Mouse (Mus musculus) kidney, postnatal 10 days (tissue): ENCODE results near the gene Bmf.
A peak's percentile ranks its signal among the peaks of the same experiment; 100 is the strongest.

ENCODE experiments used
- DNase-seq: peaks from one replicate; pipeline ENCODE4 v3.0.0; 2021; ENCODE audit warnings: mixed read lengths

Bmf gene

GRCm38 (mm10) chr2:118549507-118550473, at the start of gene Bmf:
TSS of gene Bmf (minus strand) at chr2:118549687.
- peak; percentile 100 for DNase-seq

GRCm38 (mm10) chr2:118599087-118599486, 49.6 kb upstream of the Bmf start:
- no peak for DNase-seq

DNA sequence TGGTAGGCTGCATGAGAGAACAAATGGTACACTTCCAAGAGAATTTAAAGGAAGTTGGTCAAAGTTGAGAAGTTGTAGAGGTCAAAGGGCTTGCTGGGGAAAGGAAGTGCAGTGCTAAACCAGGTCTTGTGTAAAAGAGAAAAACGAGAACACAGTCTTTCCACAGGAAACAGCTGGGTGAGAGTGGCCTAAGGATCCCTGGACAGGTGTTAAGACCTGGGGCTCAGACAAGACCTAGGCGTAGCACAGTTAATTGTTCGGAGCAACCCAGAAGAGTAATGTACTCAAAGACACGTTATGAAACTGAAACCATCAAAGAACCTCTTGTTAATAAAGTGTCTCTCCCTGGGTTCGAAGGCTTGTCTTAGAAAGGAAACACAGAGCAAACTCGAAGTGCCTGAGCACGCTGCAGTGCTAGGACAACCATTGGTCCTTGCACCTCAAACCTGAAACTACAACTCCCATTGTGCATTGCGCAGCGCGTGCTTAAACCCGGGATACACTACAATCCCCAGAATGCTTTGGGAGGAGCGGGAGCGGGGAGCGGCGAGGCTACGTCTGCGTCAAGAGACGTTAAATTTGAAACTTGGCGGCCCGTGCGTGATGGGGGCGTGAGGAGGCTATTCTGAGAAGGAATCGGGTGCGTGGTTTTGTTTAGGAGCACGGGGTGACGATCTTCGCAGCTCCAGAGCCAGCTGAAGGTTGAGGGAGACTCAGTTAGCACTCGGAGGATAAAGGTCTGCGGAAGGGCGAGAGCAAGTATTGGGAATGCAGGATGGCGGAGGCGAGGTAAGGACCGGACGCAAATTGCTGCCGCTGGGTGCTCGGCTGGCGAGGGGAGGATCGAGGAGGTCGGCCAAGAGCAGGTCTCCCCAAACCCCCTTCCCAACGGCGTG, 48.4 kb upstream of the Bmf start, which contains the start of gene Bub1b:
TSS of gene Bub1b (plus strand) at position 539 of the 896 bp plus-strand sequence.
- DNase-seq, result peak; percentile 94

GRCm38 (mm10) chr2:118591083-118591482, 41.6 kb upstream of the Bmf start:
- no peak for DNase-seq

- DNase-seq, result no peak
These were observed 38.2 kb upstream of the Bmf start for GRCm38 (mm10) chr2:118587686-118588085.

DNA sequence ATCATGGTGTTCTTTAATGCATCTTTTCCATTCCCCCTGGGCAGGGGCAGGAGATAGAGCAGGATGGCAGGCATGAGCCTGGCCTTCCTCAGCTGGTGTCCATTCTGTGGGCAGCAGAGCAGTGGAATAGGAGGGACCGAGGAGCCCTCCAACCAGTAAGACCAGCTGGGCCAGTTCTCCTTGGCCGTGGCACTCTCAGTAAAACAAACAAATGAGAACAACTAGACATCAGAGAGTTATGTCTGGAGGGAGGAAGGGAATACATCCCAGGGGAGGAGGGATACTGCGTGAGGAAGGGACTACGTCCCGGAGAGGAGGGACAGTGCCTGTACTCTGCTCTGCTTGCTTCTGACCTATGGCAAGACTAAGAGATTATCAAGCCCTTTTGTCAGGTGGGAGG, 36.5 kb upstream of the Bmf start:
- peak; percentile 21 for DNase-seq

- no peak for DNase-seq
These were observed 23.6 kb upstream of the Bmf start for GRCm38 (mm10) chr2:118573135-118573534.

GRCm38 (mm10) chr2:118572183-118572836, 22.8 kb upstream of the Bmf start:
- DNase-seq, result no peak

GRCm38 (mm10) chr2:118570939-118571338, 21.5 kb upstream of the Bmf start:
- no peak for DNase-seq

GRCm38 (mm10) chr2:118567179-118567578, 17.7 kb upstream of the Bmf start:
- DNase-seq, result no peak

- DNase-seq, result no peak
These were observed 12.9 kb upstream of the Bmf start for GRCm38 (mm10) chr2:118562431-118562830.

DNA sequence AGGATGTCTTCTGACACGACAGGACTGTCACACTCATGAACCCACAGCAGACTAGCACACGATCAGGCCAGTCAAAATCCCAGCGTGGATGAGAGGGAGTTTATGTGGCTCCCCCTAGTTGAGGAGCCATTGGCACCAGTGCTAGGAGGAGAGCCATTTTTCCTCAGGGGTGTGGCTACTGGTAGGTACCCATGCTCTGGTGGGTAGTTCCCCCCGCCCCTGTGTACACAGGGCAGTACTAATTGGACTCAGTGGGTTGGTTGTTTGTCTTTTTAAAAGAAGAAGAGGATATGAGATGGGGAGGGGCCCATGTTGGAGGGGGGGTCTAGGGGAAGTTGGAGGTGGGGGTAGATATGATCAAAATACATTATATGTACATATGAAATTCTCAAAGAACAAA, 12.5 kb upstream of the Bmf start:
- DNase-seq, result no peak

- DNase-seq, result no peak
These were observed 8.9 kb upstream of the Bmf start for GRCm38 (mm10) chr2:118558426-118558825.

DNA sequence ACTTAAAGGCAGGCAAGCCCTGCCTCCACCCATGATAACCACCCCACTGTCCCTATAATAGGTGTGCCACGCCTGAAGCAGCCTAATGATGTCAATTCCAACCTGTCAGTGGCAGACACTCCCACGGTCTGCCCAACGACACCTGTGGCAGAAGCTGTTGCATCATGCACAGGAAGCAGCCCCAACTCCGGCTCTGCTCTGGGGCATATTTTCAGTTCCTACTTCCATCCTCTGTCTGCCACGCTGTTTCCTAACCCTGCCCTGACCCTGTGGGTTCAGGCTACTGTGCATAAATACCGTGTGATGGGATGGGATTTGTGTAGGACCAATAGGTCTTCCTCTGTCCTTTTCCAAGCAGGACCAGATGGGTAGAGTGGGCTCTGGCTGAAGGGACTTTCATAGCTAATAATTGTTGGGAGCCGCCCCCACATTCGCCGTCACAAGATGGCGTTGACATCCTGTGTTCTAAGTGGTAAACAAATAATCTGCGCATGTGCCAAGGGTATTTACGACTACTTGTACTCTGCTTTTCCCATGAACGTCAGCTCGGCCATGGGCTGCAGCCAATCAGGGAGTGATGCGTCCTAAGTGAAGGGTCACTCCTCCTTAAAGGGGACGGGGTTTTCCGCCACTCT, 5.0 kb upstream of the Bmf start:
- peak; percentile 60 for DNase-seq

- DNase-seq, result no peak
These were observed 2.1 kb upstream of the Bmf start for GRCm38 (mm10) chr2:118551606-118552005.

DNA sequence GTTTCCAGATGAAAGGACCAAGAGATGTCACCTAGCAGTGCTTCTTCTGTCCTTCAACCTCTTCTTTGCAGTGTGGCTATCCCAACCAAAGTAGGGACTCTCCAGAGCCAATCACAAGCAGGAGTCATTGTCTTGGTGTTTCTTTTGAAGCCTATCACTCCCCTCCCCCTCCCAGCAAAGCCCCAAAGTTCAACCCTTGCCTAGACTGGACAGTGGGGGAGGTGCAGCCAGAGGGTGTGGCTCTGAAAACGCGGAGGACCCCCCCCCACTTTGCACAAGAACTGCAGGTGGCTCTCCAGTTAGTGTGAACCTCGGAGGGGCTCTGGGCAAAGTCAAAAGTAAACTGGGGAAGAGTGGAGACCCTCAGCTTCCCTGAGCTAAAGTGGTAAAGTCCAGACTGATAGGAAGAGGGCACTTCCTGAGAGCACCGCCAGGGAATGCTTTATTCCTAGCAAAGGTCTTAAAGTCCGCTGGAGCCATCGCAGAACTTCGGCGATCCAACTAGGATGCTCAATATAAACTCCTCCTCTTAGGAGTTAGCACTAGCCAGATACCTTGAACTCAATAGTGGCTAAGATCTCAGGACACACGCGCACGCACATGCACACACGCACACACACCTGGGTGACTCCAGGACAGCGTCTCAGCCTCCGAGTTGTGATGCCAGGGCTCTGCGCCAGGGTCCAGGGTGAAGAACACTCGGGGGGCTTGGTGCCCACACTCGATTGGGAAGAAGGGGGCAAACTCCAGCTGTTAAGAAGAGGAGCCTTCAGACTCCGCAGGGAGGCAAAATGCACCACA, 866 bp downstream of the Bmf start:
- peak; percentile 57 for DNase-seq

GRCm38 (mm10) chr2:118547541-118548016, 1.9 kb downstream of the Bmf start:
- peak; percentile 53 for DNase-seq

DNA sequence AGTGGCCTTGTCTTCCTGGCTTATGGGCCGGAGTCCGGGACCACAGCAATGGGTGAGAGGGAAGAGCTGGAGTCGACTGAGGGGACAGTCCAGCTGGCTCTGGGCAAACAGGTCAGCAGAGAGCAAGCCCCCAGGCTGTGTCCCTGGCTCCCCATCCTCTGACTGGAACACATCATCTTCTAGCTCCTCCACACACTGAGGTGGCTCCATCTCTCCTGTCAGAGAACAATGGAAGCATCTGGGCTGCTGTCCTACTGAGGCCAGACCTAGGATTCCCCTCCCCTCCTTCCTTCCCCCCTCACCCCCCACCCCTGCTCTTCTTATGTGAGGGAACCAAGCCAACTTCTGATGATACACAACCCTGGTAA, 2.7 kb downstream of the Bmf start:
- no peak for DNase-seq

DNA sequence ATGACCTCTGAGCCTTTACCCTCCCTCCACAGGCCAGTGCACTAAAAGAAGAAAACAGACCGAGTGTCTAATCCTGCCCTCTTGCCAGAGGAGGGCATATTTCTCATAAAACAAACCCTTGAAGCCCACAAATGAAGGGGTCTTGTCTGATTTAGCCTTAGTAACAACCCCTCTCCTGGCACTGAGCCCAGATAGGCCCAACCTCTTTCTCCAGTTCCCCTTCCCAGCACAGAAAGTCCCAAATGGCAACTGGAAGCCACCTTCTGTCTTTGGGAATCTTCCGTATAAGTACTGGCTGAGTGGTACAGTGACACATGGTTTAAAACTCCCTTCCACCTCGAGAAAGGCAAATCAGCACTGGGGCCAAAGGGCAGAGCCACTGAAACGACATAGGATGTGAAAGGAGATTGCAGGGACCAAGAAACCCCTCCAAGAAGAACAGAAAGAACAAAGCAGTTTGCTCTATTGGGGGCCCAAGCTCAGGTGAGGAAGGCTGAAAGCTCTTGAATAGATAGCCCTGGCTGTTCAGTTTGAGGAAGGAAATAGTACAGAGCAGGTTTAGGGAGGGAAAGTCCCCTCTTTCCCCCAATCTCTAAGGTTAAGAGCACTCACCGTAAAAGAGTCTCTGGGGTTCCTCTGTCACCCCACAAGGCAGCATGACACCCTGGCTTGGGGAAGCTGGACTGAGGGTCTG, 3.2 kb downstream of the Bmf start:
- no peak for DNase-seq

- peak; percentile 96 for DNase-seq
These were observed 4.0 kb downstream of the Bmf start for GRCm38 (mm10) chr2:118545242-118546103.
